Mouse (Mus musculus) heart, postnatal 36 days (tissue): ENCODE measurements around the gene Rps6kb1. TPM values are rescaled to one million over a fixed set of nuclear protein-coding genes. Genes with fewer than 3 reads are reported as not detected.
A peak's percentile ranks its signal among the peaks of the same experiment; 100 is the strongest.
"Not testable (repeated sequence)": the region's sequence is repeated elsewhere in the genome, so short reads cannot be mapped to it uniquely, and the experiment has no call there.

ENCODE experiments used
- DNase-seq, 2 experiments: peaks; one replicate each; pipeline ENCODE4 v3.0.0; 2021 to 2022
- intact Hi-C: fragments of 180-260 bp; cut with DNase I; formaldehyde crosslinking; loops from one replicate; pipeline ENCODE4 v1.15.1; 2025
- total RNA-seq, 2 experiments: library from RNA; stranded (reverse); gene quantifications; 2 replicates each; pipeline ENCODE4 v1.2.3; 2021

Rps6kb1 gene
- total RNA-seq, 2 experiments from 2014 or later: 19.3 to 23.2 TPM

DNA sequence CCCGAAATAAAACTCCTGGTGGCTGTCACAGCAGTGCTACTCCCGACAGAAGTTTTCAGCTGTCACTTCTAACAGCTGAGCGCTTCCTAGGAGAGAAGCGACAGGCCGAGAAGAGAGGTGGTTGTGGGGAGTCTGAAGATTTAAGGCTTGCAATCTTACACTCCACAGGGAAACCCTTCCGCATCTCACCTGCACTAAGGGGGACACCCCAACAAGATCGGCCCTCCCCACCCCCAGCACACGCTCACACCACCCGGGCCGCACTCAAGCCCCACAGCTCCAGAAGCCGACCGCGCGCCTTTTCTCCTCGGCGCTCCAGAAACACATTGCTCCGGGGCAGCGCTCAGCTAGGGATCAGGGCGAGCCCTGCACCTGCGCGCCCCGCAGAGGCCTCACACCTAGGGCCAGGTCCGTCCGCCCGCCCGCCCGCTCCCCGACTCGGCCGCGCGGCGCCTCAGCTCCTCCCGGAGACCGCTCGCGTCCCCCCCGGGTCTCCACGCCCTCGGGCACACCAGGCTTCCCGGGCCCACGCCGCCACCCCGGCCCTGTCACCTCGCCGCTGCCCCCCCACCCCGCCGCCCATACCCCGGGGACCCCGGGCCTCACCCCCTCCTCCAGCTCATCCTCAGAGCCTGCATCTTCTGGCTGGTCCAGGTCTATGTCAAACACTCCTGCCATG lies 506 bp downstream of the Rps6kb1 start:
- no peak for DNase-seq
- intact Hi-C loops: no loop called here

DNA sequence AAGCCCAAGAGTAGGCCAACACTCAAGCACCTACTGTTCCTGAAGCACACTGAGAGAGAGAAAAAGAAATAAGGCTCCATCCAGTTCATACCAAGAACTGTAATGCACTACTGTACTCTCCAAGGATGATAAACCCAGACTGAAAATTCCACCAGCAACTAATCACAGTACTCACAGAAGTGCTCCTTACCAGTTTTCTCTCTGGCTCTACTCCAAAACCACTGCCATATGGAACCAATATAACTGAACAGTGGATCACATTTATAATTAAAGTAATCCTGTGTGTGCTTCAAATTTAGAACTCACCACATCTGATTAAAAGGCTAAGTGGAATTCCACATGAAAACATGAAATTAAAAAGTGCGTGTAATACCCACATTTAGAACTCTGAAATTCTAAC lies 1.8 kb downstream of the Rps6kb1 start:
- intact Hi-C loops: no loop called here
- DNase-seq: no peak

- intact Hi-C loops: no loop called here
- no peak for DNase-seq
Observed at GRCm38 (mm10) chr11:86540476-86540845, 4.1 kb downstream of the Rps6kb1 start.

DNA sequence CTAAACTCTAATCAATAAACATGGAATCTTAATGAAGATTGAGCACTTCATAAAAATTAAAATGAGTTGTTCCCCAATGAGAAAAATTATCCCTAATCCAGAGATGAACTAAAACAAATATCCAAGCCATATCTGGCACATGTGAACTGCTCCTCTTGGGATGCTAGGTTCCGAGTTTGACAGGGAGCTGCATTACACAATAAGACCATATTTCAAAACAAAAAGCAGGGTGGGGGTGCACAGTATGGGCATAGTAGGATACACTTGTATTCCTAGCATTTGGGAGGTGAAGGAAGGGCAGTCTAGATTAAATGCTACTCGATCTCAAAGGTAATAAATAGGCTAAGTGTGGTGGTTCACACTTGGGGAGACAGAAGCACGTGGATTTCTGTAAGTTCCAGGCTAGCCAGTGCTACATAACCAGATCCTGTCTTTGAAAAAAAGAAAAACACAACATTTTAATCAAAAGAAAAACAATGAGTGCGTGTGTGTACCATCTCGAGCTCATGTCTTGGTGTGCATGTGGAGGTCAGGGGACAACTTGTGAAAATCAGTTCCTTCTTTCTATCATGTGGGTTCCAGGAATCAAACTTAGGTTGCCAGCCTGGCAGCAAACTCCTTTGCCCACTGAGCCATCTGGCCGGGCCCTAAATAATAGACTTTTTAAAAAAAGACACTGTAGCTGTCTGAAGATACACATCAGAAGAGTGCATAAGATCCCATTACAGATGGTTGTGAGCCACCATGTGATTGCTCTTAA lies 4.7 kb downstream of the Rps6kb1 start:
- intact Hi-C loops: no loop called here
- no peak for DNase-seq

- DNase-seq: no peak
- intact Hi-C loops: no loop called here
Observed at GRCm38 (mm10) chr11:86538786-86539185, 5.8 kb downstream of the Rps6kb1 start.

DNA sequence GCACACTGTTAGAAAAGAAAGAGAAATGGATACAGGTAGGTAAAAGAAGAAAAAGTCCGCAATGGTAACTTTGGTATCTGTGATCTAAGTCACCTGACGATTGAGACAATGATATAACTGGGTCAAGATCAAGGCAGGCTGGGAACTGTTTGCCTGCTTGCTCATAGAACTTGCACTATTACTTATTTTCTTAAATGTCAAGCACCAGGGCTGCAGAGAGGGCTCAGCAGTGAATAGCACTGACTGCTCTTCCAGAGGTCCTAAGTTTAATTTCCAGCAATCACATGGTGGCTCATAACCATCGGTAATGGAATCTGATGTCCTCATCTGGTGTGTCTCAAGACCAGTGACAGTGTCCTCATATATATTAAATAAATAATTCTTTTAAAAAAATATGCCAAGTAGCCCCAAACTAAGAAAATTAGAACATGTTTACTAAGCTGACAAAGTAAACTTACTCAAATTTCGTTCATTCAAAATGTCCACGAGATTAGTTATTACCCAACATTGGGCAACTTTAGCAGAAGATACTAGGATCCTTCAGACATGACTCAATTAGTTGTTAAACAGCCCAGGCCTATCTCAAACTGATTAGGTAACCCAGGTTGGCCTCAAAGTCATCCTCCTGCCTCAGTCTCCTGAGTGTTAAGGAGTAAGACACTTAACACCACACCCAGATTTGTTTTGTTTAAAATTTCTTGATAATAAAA lies 10.2 kb downstream of the Rps6kb1 start:
- DNase-seq: no peak
- intact Hi-C loops: no loop called here

DNA sequence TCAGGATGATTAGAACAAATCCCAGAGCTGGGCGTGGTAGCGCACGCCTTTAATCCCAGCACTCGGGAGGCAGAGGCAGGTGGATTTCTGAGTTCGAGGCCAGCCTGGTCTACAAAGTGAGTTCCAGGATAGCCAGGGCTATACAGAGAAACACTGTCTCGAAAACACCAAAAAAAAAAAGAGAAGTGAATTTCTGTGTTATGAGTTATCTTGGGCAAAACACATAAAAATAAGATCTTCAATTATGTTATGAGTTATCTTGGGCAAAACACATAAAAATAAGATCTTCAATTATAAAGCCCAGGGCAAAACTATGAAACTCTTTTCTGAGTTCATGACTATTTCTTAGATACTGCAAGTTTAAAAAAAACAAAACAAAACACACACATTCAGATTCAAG lies 11.3 kb downstream of the Rps6kb1 start:
- DNase-seq, intact Hi-C loops: not testable (repeated sequence)

GRCm38 (mm10) chr11:86532834-86533233 lies 11.8 kb downstream of the Rps6kb1 start:
- peak in 1 of 2 experiments; percentile 15 for DNase-seq
- intact Hi-C loops: no loop called here

GRCm38 (mm10) chr11:86527528-86527927 lies 17.1 kb downstream of the Rps6kb1 start:
- intact Hi-C loops: no loop called here
- no peak for DNase-seq

DNA sequence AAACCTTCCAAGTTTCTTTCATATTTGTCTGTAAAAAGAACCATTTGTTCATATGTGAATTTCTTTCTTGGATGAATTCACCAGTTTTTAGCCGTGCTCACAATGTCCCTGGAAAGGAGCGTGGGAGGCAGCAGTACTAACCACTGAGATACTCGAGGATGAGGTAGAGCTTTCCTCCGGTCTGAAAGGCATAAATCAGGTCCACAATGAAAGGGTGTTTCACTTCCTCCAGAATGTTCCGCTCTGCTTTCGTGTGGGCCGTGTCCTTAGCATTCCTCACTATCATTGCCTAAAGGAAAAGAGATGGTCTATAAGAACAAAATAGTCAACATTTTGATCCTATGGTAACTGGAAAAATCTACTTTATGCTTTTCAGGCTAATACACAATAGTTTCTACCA lies 24.9 kb downstream of the Rps6kb1 start:
- DNase-seq: no peak
- intact Hi-C loops: no loop called here

DNA sequence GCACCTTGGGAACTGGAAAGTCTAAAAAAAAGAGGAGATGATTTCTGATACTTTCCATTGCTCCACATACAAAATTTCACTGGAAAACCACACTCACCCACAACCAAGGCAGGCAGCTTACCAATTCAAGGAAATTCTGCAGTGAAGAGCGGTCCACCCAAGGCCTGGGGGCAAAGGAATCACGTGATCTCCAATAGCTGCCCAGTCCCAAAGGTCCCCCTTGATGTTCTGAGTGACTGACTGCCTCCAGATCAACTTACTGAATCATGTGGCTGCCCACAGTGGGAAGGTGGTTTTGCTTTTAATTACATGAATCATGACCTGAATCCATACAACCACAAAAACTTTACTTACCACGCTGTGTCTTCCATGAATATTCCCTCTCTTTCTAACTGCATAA lies 27.4 kb downstream of the Rps6kb1 start:
- intact Hi-C loops: no loop called here
- DNase-seq: no peak

GRCm38 (mm10) chr11:86516620-86517019 lies 28.0 kb downstream of the Rps6kb1 start:
- intact Hi-C loops: no loop called here

GRCm38 (mm10) chr11:86507991-86508390 lies 36.6 kb downstream of the Rps6kb1 start:
- DNase-seq: no peak
- intact Hi-C loops: no loop called here

More at GRCm38 (mm10) chr11:86516620-86517019, 28.0 kb downstream of the Rps6kb1 start:
- DNase-seq: no peak

GRCm38 (mm10) chr11:86507334-86507733 lies 37.3 kb downstream of the Rps6kb1 start:
- no peak for DNase-seq
- intact Hi-C loops: no loop called here

- no peak for DNase-seq
- intact Hi-C loops: no loop called here
Observed at GRCm38 (mm10) chr11:86503121-86503520, 41.5 kb downstream of the Rps6kb1 start.

DNA sequence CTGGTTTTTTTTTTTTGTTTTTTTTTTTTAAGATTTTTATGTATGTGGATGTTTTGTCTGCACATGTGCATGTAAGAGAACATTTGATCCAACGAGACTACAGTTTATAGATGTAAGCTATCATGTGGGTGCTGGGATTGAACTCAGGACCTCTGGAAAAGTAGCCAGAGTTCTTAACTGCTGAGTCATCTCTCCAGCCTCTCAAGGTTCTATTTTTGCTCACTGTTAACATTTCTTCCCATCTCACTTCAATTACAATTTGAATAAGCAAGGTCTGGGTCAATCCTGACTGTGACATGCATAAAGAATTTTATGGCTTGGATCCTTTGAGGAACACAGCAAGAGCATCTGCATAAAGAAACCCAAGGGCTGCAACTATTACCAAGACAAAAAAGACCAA lies 43.8 kb downstream of the Rps6kb1 start:
- no peak for DNase-seq

DNA sequence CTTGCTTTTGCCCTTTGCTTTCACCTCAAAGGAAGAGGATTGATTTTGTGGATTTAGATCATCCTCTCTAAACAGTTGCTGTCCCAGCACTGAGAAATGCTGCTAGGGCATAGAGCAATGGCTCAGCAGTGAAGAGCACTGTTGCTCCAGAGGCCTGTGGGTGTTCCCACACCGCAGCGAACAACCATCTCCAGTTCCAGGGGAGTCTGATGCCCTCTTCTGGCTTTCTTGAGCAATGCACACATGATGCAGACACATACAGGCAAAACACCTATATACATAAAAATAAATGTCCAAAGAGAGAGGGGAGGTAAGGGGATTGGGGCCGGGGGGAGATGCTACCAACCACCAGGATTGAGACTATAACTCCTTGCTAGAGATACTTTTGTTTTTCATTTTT lies 46.7 kb downstream of the Rps6kb1 start:
- intact Hi-C loops: no loop called here
- no peak for DNase-seq

More for the DNA sequence above, 43.8 kb downstream of the Rps6kb1 start:
- intact Hi-C loops: no loop called here

- intact Hi-C loops: no loop called here
- DNase-seq: no peak
Observed at GRCm38 (mm10) chr11:86497356-86497755, 47.2 kb downstream of the Rps6kb1 start.

DNA sequence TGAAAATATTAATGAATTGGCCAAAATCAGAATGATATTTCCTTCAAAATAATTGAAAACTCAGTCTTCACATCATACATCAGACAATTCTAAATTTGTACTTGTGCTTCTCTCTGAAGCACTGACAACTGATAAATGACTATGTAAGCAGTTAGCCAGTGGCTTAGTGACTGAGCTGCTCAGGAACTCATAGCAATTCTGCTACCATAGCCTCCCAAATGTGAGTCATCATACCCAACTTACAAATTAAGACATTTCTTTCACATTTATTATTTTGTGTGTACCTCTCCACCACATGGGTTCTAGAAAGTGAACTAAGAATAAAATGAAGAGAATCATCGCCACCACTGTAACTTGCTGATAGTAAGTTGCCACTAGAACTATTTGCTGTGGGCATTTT lies 53.8 kb downstream of the Rps6kb1 start:
- DNase-seq: no peak
- intact Hi-C loops: no loop called here

DNA sequence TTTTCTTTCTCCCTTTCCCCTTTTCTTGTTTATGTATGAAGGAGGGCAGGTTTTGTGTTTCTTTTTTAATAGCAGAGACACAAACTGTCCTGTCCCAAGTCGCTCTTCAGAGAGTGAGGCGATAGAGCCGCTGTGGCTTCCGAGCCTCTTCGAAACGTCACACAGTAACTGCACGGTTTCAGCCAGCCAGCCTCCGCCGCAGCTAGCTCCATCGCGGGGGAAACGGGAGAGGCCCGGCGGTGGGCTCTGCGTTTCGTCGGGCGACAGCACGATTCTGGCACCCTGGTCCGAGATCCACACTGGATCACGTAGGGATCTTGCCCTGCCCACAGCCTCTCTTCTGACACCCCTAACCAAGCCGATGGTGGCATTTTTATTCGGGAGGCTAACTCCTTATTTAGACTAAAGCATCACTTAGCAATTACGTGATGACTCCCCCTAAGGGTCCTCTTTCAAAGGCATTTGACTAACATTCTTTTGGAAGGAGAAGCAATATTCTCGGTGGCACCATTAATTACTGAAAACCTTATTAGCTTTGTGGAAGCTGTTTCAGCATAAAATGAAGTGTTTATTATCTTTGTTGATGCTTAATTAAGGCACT lies 59.6 kb downstream of the Rps6kb1 start:
- peak in 1 of 2 experiments; percentile 46 for DNase-seq
- intact Hi-C loops: no loop called here
